In genomic region chr16:34080818-34081217, GRCm38 (mm10) we compare ENCODE assay signal across 13 mouse cellular contexts.
DNase-seq lines count a peak whose midpoint lies in the region; ATAC-seq and TF ChIP-seq lines count a peak whose summit lies in the region.
"Had no signal": no experiment of that assay in that cellular context is flagged by ENCODE, and none has a peak within 500 bp of the region (broad histone marks: within the 10 kb centered on the region; RNA-seq: fewer than 3 reads in every experiment).

No protein-coding gene starts in this region.

- ATAC-seq in heart, embryonic 14.5 days (ENCODE audit: insufficient number of reproducible peaks, insufficient read depth, low FRiP score, low read depth): no peak
- ATAC-seq in intestine, embryonic 15.5 days: peak; percentile 61
- ATAC-seq in stomach, postnatal 0 days (ENCODE audit: low FRiP score, low TSS enrichment): peak; percentile 44; the same call in 1 of the 2 replicates

- no peak overlapping the region for H3K4me3 ChIP-seq in heart, embryonic 14.5 days (ENCODE audit: control insufficient read depth in 1 of 2, insufficient read depth in 1 of 2, low read depth in 1 of 2, low read length in 2 of 2)
- H3K4me3 ChIP-seq in intestine, embryonic 15.5 days (replicated peaks): no peak overlapping the region
- no peak overlapping the region for H3K4me3 ChIP-seq in stomach, postnatal 0 days (ENCODE audit: low read depth, low read length)
- H3K4me3 ChIP-seq: liver, embryonic 15.5 days; myocyte had no signal

- H3K4me2 ChIP-seq in heart, embryonic 14.5 days (ENCODE audit: low read length): peak overlapping the region; percentile 33
- no peak overlapping the region for H3K4me2 ChIP-seq in intestine, embryonic 15.5 days (replicated peaks)
- no peak overlapping the region for H3K4me2 ChIP-seq in stomach, postnatal 0 days (replicated peaks; ENCODE audit: low read depth)
- H3K4me2 ChIP-seq: liver, embryonic 15.5 days had no signal

- no peaks in the 10 kb centered on the region for H3K36me3 ChIP-seq in heart, embryonic 14.5 days (ENCODE audit: control insufficient read depth, insufficient read depth, low read length)
- no peaks in the 10 kb centered on the region for H3K36me3 ChIP-seq in intestine, embryonic 15.5 days
- no peaks in the 10 kb centered on the region for H3K36me3 ChIP-seq in stomach, postnatal 0 days (ENCODE audit: control insufficient read depth, insufficient read depth, low read length)
- H3K36me3 ChIP-seq: liver, embryonic 15.5 days had no signal

- peaks cover 42 to 88% of the 10 kb centered on the region in 2 experiments for H3K4me1 ChIP-seq in heart, embryonic 14.5 days (ENCODE audit: control insufficient read depth in 2 of 2, insufficient read depth in 2 of 2, low read length in 2 of 2)
- peaks cover 18% of the 10 kb centered on the region for H3K4me1 ChIP-seq in intestine, embryonic 15.5 days (replicated peaks)
- H3K4me1 ChIP-seq in stomach, postnatal 0 days (replicated peaks; ENCODE audit: control insufficient read depth, insufficient read depth): peaks cover 4% of the 10 kb centered on the region; the same call in 1 of the 2 replicates

- no peaks in the 10 kb centered on the region for H3K27me3 ChIP-seq in heart, embryonic 14.5 days (ENCODE audit: control insufficient read depth, insufficient read depth, low read length)
- H3K27me3 ChIP-seq in intestine, embryonic 15.5 days (replicated peaks): no peaks in the 10 kb centered on the region
- H3K27me3 ChIP-seq in stomach, postnatal 0 days (ENCODE audit: control insufficient read depth, insufficient read depth, low read length): no peaks in the 10 kb centered on the region
- H3K27me3 ChIP-seq: liver, embryonic 15.5 days had no signal

- intact Hi-C loops in heart, postnatal 14 days (cut with DNase I): no loop called here

- no peaks in the 10 kb centered on the region for H3K9me3 ChIP-seq in heart, embryonic 14.5 days (ENCODE audit: control insufficient read depth, low read length)
- H3K9me3 ChIP-seq in intestine, embryonic 15.5 days: no peaks in the 10 kb centered on the region
- no peaks in the 10 kb centered on the region for H3K9me3 ChIP-seq in stomach, postnatal 0 days (ENCODE audit: control insufficient read depth, low read length)
- H3K9me3 ChIP-seq: liver, embryonic 15.5 days had no signal

- DNase-seq in heart, postnatal 14 days: no peak
- peak; percentile 14 for DNase-seq in urinary bladder, postnatal 14 days (ENCODE audit: low spot score)
- DNase-seq in urinary bladder, postnatal 36 days (ENCODE audit: low spot score in 2 of 2): no peak
- DNase-seq in stomach, postnatal 0 days (ENCODE audit: low spot score): no peak
- no peak for DNase-seq in retina, postnatal 1 day
- DNase-seq in ovary, postnatal 10 days (ENCODE audit: low spot score): no peak
- DNase-seq: kidney, adult 2 months; spleen, adult 18-20 months; thymus, adult 2 months had no signal

- WGBS in heart, embryonic 14.5 days: 31% methylated on average over 6 of the region's 6 CpGs
- WGBS in intestine, embryonic 15.5 days: 32% methylated on average over 6 of the region's 6 CpGs
- WGBS in stomach, postnatal 0 days: 25% methylated on average over 6 of the region's 6 CpGs

- H3K9ac ChIP-seq in heart, embryonic 14.5 days (ENCODE audit: low read length): peak overlapping the region; percentile 27
- no peak overlapping the region for H3K9ac ChIP-seq in intestine, embryonic 15.5 days
- H3K9ac ChIP-seq in stomach, postnatal 0 days (ENCODE audit: low read length): no peak overlapping the region
- H3K9ac ChIP-seq: liver, embryonic 15.5 days had no signal

- TF ChIP-seq CTCF in stomach, postnatal 0 days (IDR thresholded peaks at IDR 0.05; ENCODE audit: low read depth): no peak

- peak overlapping the region; percentile 88 to 91 for H3K27ac ChIP-seq in heart, embryonic 14.5 days (replicated peaks in 1 of 2; ENCODE audit: control insufficient read depth in 1 of 2, insufficient read depth in 1 of 2, low read depth in 2 of 2, low read length in 2 of 2)
- H3K27ac ChIP-seq in intestine, embryonic 15.5 days: peak overlapping the region; percentile 88
- H3K27ac ChIP-seq in stomach, postnatal 0 days (replicated peaks): peak overlapping the region; percentile 83
- H3K27ac ChIP-seq: liver, embryonic 15.5 days had no signal

- TF ChIP-seq EP300 in stomach, postnatal 0 days (optimal IDR thresholded peaks at IDR 0.05): no peak
